Mouse (Mus musculus): ENCODE results near the gene E130308A19Rik. TPM values are rescaled to one million over a fixed set of nuclear protein-coding genes. Genes with fewer than 3 reads are reported as not detected.

E130308A19Rik gene
- total and polyA plus RNA-seq, 3 experiments, result 2.4 to 3.4 (median 3.1) TPM

DNA sequence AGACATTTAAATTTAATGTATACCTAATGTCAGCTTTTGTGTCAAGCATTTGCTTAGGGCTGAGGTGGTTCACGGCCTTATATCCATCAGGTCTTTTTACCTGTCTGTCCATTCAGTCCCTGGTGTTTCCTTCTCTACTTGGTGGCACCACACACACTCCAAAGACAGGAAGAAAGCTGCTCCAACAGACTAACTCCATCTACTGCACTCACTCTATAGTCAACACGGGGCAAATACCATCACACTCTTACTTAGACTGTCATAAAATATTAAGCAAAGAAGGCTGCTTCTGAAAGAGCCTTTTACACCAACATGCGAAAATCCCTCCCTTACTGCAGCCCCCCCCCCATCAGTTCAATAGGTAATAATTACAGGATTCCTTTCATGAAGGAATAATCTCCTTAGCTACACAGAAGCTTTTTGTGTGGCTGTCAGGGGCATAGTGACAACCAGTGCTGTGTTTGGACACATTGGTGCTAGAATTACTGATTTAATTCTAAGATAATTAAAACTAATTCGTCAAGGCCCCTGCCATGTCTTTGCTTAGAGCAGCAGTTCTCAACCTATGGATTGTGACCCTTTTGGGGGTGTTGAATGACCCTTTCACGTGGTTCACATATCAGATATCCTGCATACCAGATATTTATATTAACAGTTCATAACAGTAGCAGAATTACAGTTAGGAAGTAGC is 101.3 kb downstream of the E130308A19Rik start:
- no peak for TF ChIP-seq GABPA (IDR thresholded peaks at IDR 0.05; ENCODE audit: insufficient replicate concordance, low read depth, low read length)
- no peak for TF ChIP-seq MAX (IDR thresholded peaks at IDR 0.05; ENCODE audit: low read length)
- no peak for TF ChIP-seq E2F4 (IDR thresholded peaks at IDR 0.05; ENCODE audit: insufficient replicate concordance, low read depth, low read length)
- no peak for TF ChIP-seq POLR2AphosphoS2 (IDR thresholded peaks at IDR 0.05; ENCODE audit: low read depth, low read length)
- TF ChIP-seq ZNF384 (IDR thresholded peaks at IDR 0.05; ENCODE audit: low read depth, low read length), result no peak
- TF ChIP-seq SIN3A (IDR thresholded peaks at IDR 0.05; ENCODE audit: low read length), result no peak
- TF ChIP-seq JUN (IDR thresholded peaks at IDR 0.05; ENCODE audit: insufficient read depth, low read depth, low read length), result no peak
- no peak for TF ChIP-seq PAX5 (IDR thresholded peaks at IDR 0.05; ENCODE audit: low read length)
- TF ChIP-seq USF1 (IDR thresholded peaks at IDR 0.05; ENCODE audit: low read depth, low read length), result no peak
- no peak for TF ChIP-seq ZMIZ1 (IDR thresholded peaks at IDR 0.05; ENCODE audit: low read depth, low read length)
- H3K4me3 ChIP-seq (replicated peaks in 1 of 3; ENCODE audit: low read depth in 2 of 3, low read length in 2 of 3, poor library complexity in 1 of 3), result no peak overlapping the region
- H3K79me2 ChIP-seq (replicated peaks; ENCODE audit: control insufficient read depth, extremely low read depth, insufficient read depth, poor library complexity, severe bottlenecking), result no peaks in the 10 kb centered on the region; the same call in 1 of the 2 replicates
- H3K9me3 ChIP-seq (replicated peaks; ENCODE audit: low read length), result no peaks in the 10 kb centered on the region
- H3K9ac ChIP-seq (ENCODE audit: insufficient read depth, low read depth), result no peak overlapping the region
- H3K27me3 ChIP-seq (replicated peaks), result no peaks in the 10 kb centered on the region
- in situ Hi-C loops (cut with MboI; ENCODE audit: low pct_ligation_motif_present, low pct_unique_long_range_greater_than_20kb, low sequenced_read_pairs) (no loop called here), dilution Hi-C loops (cut with MboI; ENCODE audit: extremely low pct_ligation_motif_present, extremely low pct_unique_long_range_greater_than_20kb, low sequenced_read_pairs) (no loop called here)
- H3K4me1 ChIP-seq (ENCODE audit: control insufficient read depth in 1 of 2, insufficient read depth in 2 of 2), result peaks cover 0 to 8% of the 10 kb centered on the region in 2 experiments; a peak in 1 of 4 replicates
- no peaks in the 10 kb centered on the region for H3K36me3 ChIP-seq (replicated peaks in 1 of 2; ENCODE audit: control insufficient read depth in 1 of 2, insufficient read depth in 1 of 2, low read length in 1 of 2)
- H3K27ac ChIP-seq (ENCODE audit: insufficient read depth, low read depth), result no peak overlapping the region
- H3K4me2 ChIP-seq (ENCODE audit: insufficient read depth, low read depth, poor library complexity, severe bottlenecking), result no peak overlapping the region
- DNase-seq (ENCODE audit: extremely low read depth), result no peak

GRCm38 (mm10) chr4:59727878-59728261 is 101.9 kb downstream of the E130308A19Rik start:
- no peak overlapping the region for H3K4me2 ChIP-seq (ENCODE audit: insufficient read depth, low read depth, poor library complexity, severe bottlenecking)
- DNase-seq (ENCODE audit: extremely low read depth), result no peak
- no peak overlapping the region for H3K9ac ChIP-seq (ENCODE audit: insufficient read depth, low read depth)
- H3K27ac ChIP-seq (ENCODE audit: insufficient read depth, low read depth), result no peak overlapping the region
- no peak for TF ChIP-seq SIN3A (IDR thresholded peaks at IDR 0.05; ENCODE audit: low read length)
- in situ Hi-C loops (cut with MboI; ENCODE audit: low pct_ligation_motif_present, low pct_unique_long_range_greater_than_20kb, low sequenced_read_pairs), result no loop called here
- no peaks in the 10 kb centered on the region for H3K27me3 ChIP-seq (replicated peaks)
- no peaks in the 10 kb centered on the region; the same call in 1 of the 2 replicates for H3K79me2 ChIP-seq (replicated peaks; ENCODE audit: control insufficient read depth, extremely low read depth, insufficient read depth, poor library complexity, severe bottlenecking)
- dilution Hi-C loops (cut with MboI; ENCODE audit: extremely low pct_ligation_motif_present, extremely low pct_unique_long_range_greater_than_20kb, low sequenced_read_pairs), result no loop called here
- H3K9me3 ChIP-seq (replicated peaks; ENCODE audit: low read length), result no peaks in the 10 kb centered on the region
- H3K4me1 ChIP-seq (ENCODE audit: control insufficient read depth in 1 of 2, insufficient read depth in 2 of 2), result peaks cover 0 to 8% of the 10 kb centered on the region in 2 experiments; a peak in 1 of 4 replicates
- no peaks in the 10 kb centered on the region for H3K36me3 ChIP-seq (replicated peaks in 1 of 2; ENCODE audit: control insufficient read depth in 1 of 2, insufficient read depth in 1 of 2, low read length in 1 of 2)
- H3K4me3 ChIP-seq (replicated peaks in 1 of 3; ENCODE audit: low read depth in 2 of 3, low read length in 2 of 3, poor library complexity in 1 of 3), result no peak overlapping the region

GRCm38 (mm10) chr4:59728839-59729238 is 102.8 kb downstream of the E130308A19Rik start:
- DNase-seq (ENCODE audit: extremely low read depth), result no peak
- TF ChIP-seq NRF1 (IDR thresholded peaks at IDR 0.05; ENCODE audit: low read depth, low read length) (no peak), IRF4 (IDR thresholded peaks at IDR 0.05; ENCODE audit: low read depth, low read length) (no peak), SMC3 (IDR thresholded peaks at IDR 0.05; ENCODE audit: low read depth, low read length) (no peak), HCFC1 (IDR thresholded peaks at IDR 0.05; ENCODE audit: low read depth, low read length) (no peak), CHD1 (IDR thresholded peaks at IDR 0.05; ENCODE audit: low read depth, low read length) (no peak), CHD2 (IDR thresholded peaks at IDR 0.05; ENCODE audit: low read length) (no peak), ELF1 (IDR thresholded peaks at IDR 0.05; ENCODE audit: low read depth, low read length) (no peak), USF1 (IDR thresholded peaks at IDR 0.05; ENCODE audit: low read depth, low read length) (no peak), SIN3A (IDR thresholded peaks at IDR 0.05; ENCODE audit: low read length) (no peak), MYC (IDR thresholded peaks at IDR 0.05; ENCODE audit: low read depth, low read length) (no peak), JUND (conservative IDR thresholded peaks at IDR 0.05; ENCODE audit: low read depth, low read length) (no peak), MEF2A (IDR thresholded peaks at IDR 0.05; ENCODE audit: borderline replicate concordance, low read depth, low read length) (no peak), POLR2AphosphoS2 (IDR thresholded peaks at IDR 0.05; ENCODE audit: low read depth, low read length) (no peak), MXI1 (IDR thresholded peaks at IDR 0.05; ENCODE audit: low read depth, low read length) (no peak), RAD21 (IDR thresholded peaks at IDR 0.05; ENCODE audit: low read depth, low read length) (no peak), ZNF384 (IDR thresholded peaks at IDR 0.05; ENCODE audit: low read depth, low read length) (no peak), MAZ (IDR thresholded peaks at IDR 0.05; ENCODE audit: low read depth, low read length) (no peak), E2F4 (IDR thresholded peaks at IDR 0.05; ENCODE audit: insufficient replicate concordance, low read depth, low read length) (no peak), POLR2A (IDR thresholded peaks at IDR 0.05; ENCODE audit: low read depth, low read length) (no peak)
- no peaks in the 10 kb centered on the region; the same call in 1 of the 2 replicates for H3K79me2 ChIP-seq (replicated peaks; ENCODE audit: control insufficient read depth, extremely low read depth, insufficient read depth, poor library complexity, severe bottlenecking)
- H3K4me3 ChIP-seq (replicated peaks in 1 of 3; ENCODE audit: low read depth in 2 of 3, low read length in 2 of 3, poor library complexity in 1 of 3), result no peak overlapping the region
- H3K9me3 ChIP-seq (replicated peaks; ENCODE audit: low read length), result no peaks in the 10 kb centered on the region
- dilution Hi-C loops (cut with MboI; ENCODE audit: extremely low pct_ligation_motif_present, extremely low pct_unique_long_range_greater_than_20kb, low sequenced_read_pairs), result no loop called here
- H3K9ac ChIP-seq (ENCODE audit: insufficient read depth, low read depth), result no peak overlapping the region
- peak overlapping the region; percentile 67; the same call in 1 of the 2 replicates for H3K4me2 ChIP-seq (ENCODE audit: insufficient read depth, low read depth, poor library complexity, severe bottlenecking)
- no peaks in the 10 kb centered on the region for H3K36me3 ChIP-seq (replicated peaks in 1 of 2; ENCODE audit: control insufficient read depth in 1 of 2, insufficient read depth in 1 of 2, low read length in 1 of 2)
- H3K4me1 ChIP-seq (ENCODE audit: control insufficient read depth in 1 of 2, insufficient read depth in 2 of 2), result peaks cover 0 to 8% of the 10 kb centered on the region in 2 experiments; a peak in 1 of 4 replicates
- in situ Hi-C loops (cut with MboI; ENCODE audit: low pct_ligation_motif_present, low pct_unique_long_range_greater_than_20kb, low sequenced_read_pairs), result no loop called here
- H3K27ac ChIP-seq (ENCODE audit: insufficient read depth, low read depth), result no peak overlapping the region
- H3K27me3 ChIP-seq (replicated peaks), result no peaks in the 10 kb centered on the region

Data from CH12.LX (cell line).